Mouse (Mus musculus): ENCODE data around the gene Zer1. TPM values are rescaled to one million over a fixed set of nuclear protein-coding genes. Genes with fewer than 3 reads are reported as not detected.

Zer1 gene
- polyA plus RNA-seq (2015; fragmentation: Nextera tagmentation; extraction: Ambion mirVana) = 1.6 and 1.8 TPM in 2 replicates

DNA sequence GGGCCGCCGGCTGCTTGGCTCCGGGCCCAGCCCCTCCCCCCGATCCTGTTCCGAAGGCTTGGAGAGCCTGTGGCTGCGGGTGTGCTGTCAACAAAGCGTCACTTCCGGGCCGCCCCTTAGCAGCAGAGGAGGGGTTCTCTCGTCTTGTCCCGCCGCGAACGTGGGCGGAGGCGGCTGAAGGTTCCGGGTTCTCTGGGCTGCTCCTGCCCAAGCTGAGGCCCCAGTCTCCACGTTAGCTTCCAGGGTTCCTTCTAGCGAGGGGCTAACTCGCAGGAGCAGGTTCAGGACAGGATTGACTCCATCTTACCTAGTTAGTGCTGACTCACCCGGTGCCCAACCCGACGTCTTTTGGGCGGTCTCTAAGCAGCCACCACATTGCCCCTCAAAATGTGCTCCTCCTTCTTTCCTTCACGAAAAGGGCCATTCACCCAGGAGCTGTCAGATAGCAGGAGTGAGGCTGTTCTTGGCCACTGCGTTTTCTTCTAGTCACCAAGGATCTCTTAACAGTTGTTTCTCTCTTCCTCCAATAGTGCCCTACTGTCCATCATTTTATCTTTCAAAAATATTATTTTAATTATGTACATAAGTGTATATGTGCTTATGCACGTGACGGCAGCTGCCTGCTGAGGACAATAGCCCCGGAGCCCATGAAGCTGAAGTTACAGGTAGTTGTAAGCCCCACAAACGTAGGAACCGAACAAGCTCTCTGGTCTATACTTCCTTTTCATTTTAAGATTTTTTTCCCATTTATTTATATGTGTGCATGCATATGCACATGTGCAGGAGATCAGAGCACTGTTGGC is at the start of gene Zer1:
Gene Zer1, minus strand, starts transcription at position 114 of the 803 bp plus-strand sequence.
- Histone ChIP-seq H3K27me3 (ENCODE audit: insufficient read depth, low read length) (no peaks in the 10 kb centered on the region), H3K9me3 (ENCODE audit: low read length) (no peaks in the 10 kb centered on the region), H3K4me1 (ENCODE audit: insufficient read depth) (peaks cover 17% of the 10 kb centered on the region), H3K36me3 (replicated peaks; ENCODE audit: insufficient read depth, low read length) (0 out of 2 replicates have a peak, but pooled peaks cover 3% of the 10 kb centered on the region), H3K4me2 (ENCODE audit: low read depth, low read length) (peak within 1 kb of the TSS; percentile 96), H3K27ac (ENCODE audit: low read depth) (peak within 1 kb of the TSS; percentile 92), H3K9ac (replicated peaks) (peak within 1 kb of the TSS; percentile 85), H3K4me3 (ENCODE audit: low read depth, low read length) (peak within 1 kb of the TSS; percentile 66)
- ATAC-seq = peak; percentile 98
- peak; percentile 97 for DNase-seq
- 11% methylated on average over 30 of the region's 31 CpGs for WGBS (ENCODE audit: insufficient replicate concordance)
- TF ChIP-seq CTCF (IDR thresholded peaks at IDR 0.05; ENCODE audit: low read depth) (no peak), EP300 (IDR thresholded peaks at IDR 0.05; ENCODE audit: low read depth) (peak; percentile 65; the same call in 1 of the 2 replicates)

DNA sequence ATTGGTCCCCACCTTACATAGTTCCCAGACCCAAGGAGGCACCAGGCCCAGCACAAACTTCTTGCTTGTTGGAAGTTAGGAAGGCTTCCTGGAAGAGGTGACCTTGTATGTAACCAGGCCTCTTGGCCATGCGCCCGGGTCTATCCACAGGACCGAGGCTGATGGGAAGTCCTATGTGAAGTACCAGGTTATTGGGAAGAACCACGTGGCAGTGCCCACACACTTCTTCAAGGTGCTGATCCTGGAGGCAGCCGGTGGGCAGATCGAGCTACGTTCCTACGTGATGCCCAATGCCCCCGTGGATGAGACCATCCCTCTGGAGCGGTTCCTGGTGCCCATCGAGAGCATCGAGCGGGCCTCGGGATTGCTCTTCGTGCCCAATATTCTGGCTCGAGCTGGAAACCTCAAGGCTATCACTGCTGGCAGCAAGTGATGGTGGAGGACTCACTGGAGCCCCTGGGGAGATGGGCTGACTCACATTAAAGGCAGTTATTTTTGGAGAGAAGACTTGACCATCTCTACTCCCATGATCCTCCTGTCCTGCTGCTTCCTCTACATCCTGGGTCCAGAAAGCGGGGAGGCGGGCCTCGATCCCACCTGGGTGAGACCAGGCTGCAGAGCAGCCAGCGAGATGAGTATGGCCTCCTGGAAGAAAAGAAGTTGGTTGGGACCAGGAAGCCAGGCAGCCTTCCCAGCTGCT is 49.3 kb upstream of the Zer1 start:
- Histone ChIP-seq H3K4me1 (ENCODE audit: insufficient read depth) (peaks cover 31% of the 10 kb centered on the region), H3K9ac (replicated peaks) (no peak overlapping the region), H3K27ac (ENCODE audit: low read depth) (no peak overlapping the region), H3K27me3 (ENCODE audit: insufficient read depth, low read length) (no peaks in the 10 kb centered on the region), H3K4me2 (ENCODE audit: low read depth, low read length) (no peak overlapping the region), H3K36me3 (replicated peaks; ENCODE audit: insufficient read depth, low read length) (peaks cover 30% of the 10 kb centered on the region), H3K4me3 (ENCODE audit: low read depth, low read length) (no peak overlapping the region), H3K9me3 (ENCODE audit: low read length) (no peaks in the 10 kb centered on the region)
- 89% methylated on average over 20 of the region's 20 CpGs for WGBS (ENCODE audit: insufficient replicate concordance)
- TF ChIP-seq CTCF (IDR thresholded peaks at IDR 0.05; ENCODE audit: low read depth) = no peak
- TF ChIP-seq EP300 (IDR thresholded peaks at IDR 0.05; ENCODE audit: low read depth) = no peak
- no peak for DNase-seq
- ATAC-seq = no peak

DNA sequence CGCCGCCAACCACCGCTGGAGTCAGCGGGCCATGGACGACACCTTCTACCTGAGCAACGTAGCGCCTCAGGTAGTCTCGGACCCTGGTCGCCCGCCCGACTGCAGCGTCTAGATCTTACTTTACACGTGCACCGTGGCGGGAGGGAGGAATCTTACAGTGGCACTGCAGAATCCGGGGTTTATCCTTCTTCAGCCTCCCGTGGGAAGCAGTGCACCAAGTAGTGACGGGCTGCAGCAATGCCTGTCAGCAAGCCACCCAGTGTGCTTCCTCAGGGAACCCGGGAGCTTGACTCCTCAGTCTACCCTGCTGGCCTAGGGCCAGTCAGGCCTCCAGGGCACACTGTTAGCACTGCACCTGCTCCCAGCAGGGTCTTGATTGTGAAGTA is 47.6 kb upstream of the Zer1 start:
- DNase-seq = no peak
- H3K9ac ChIP-seq (replicated peaks) = peak overlapping the region; percentile 72
- TF ChIP-seq EP300 (IDR thresholded peaks at IDR 0.05; ENCODE audit: low read depth) (no peak), CTCF (IDR thresholded peaks at IDR 0.05; ENCODE audit: low read depth) (no peak)
- H3K9me3 ChIP-seq (ENCODE audit: low read length) = peaks cover under 1% of the 10 kb centered on the region; the same call in 1 of the 2 replicates
- peaks cover 19% of the 10 kb centered on the region for H3K4me1 ChIP-seq (ENCODE audit: insufficient read depth)
- peak overlapping the region; percentile 89 for H3K27ac ChIP-seq (ENCODE audit: low read depth)
- H3K36me3 ChIP-seq (replicated peaks; ENCODE audit: insufficient read depth, low read length) = peaks cover 30% of the 10 kb centered on the region
- WGBS (ENCODE audit: insufficient replicate concordance) = 1% methylated on average over 19 of the region's 19 CpGs
- no peaks in the 10 kb centered on the region for H3K27me3 ChIP-seq (ENCODE audit: insufficient read depth, low read length)
- H3K4me3 ChIP-seq (ENCODE audit: low read depth, low read length) = peak overlapping the region; percentile 70
- peak; percentile 12 for ATAC-seq
- H3K4me2 ChIP-seq (ENCODE audit: low read depth, low read length) = peak overlapping the region; percentile 97

- peaks cover 17% of the 10 kb centered on the region for H3K4me1 ChIP-seq (ENCODE audit: insufficient read depth)
- H3K4me3 ChIP-seq (ENCODE audit: low read depth, low read length) = peak within 1 kb of the TSS; percentile 70
- peak; percentile 79 for DNase-seq
- peak; percentile 90 for ATAC-seq
- peaks cover 5% of the 10 kb centered on the region for H3K9me3 ChIP-seq (ENCODE audit: low read length)
- H3K27me3 ChIP-seq (ENCODE audit: insufficient read depth, low read length) = no peaks in the 10 kb centered on the region
- under 1% methylated on average over 71 of the region's 75 CpGs for WGBS (ENCODE audit: insufficient replicate concordance)
- peak within 1 kb of the TSS; percentile 89 for H3K27ac ChIP-seq (ENCODE audit: low read depth)
- peak within 1 kb of the TSS; percentile 72 for H3K9ac ChIP-seq (replicated peaks)
- TF ChIP-seq CTCF (IDR thresholded peaks at IDR 0.05; ENCODE audit: low read depth) (no peak), EP300 (IDR thresholded peaks at IDR 0.05; ENCODE audit: low read depth) (no peak)
- H3K36me3 ChIP-seq (replicated peaks; ENCODE audit: insufficient read depth, low read length) = peaks cover 29% of the 10 kb centered on the region
- peak within 1 kb of the TSS; percentile 97 for H3K4me2 ChIP-seq (ENCODE audit: low read depth, low read length)
These were observed 47.1 kb upstream of the Zer1 start, which contains the start of gene Endog for GRCm38 (mm10) chr2:30171371-30171996. Gene Endog, plus strand, starts transcription at chr2:30171493.

- WGBS (ENCODE audit: insufficient replicate concordance) = 60% methylated on average over 4 of the region's 4 CpGs
- Histone ChIP-seq H3K27me3 (ENCODE audit: insufficient read depth, low read length) (no peaks in the 10 kb centered on the region), H3K9ac (replicated peaks) (no peak overlapping the region), H3K4me1 (ENCODE audit: insufficient read depth) (peaks cover 5% of the 10 kb centered on the region), H3K36me3 (replicated peaks; ENCODE audit: insufficient read depth, low read length) (no peaks in the 10 kb centered on the region), H3K27ac (ENCODE audit: low read depth) (no peak overlapping the region), H3K4me3 (ENCODE audit: low read depth, low read length) (no peak overlapping the region), H3K9me3 (ENCODE audit: low read length) (peaks cover 6% of the 10 kb centered on the region), H3K4me2 (ENCODE audit: low read depth, low read length) (no peak overlapping the region)
- TF ChIP-seq CTCF (IDR thresholded peaks at IDR 0.05; ENCODE audit: low read depth) (peak; percentile 50), EP300 (IDR thresholded peaks at IDR 0.05; ENCODE audit: low read depth) (no peak)
- DNase-seq (no peak), ATAC-seq (no peak)
These were observed 42.3 kb upstream of the Zer1 start for GRCm38 (mm10) chr2:30166677-30167076.

Measured in liver, postnatal 0 days (tissue).